In the genomic region with DNA sequence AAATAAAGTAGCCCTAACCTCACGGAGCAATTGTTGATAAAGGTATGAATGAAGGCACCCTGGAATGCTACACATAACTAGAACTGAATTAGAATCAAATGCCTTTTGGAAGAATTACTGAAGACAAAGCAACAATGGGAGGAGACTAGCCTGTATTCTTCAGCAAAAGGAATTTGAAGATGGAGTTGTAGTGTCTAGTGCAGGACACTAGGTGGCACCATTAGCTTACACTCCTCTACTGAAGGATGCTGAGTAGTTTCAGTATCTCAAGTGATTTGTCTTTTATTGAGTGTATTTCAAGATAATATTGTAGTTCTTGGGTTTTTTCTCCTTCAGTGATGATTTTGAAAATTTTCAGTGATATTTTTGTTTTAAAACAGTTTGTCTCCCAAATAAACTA, we compare ENCODE assay signal across 9 mouse cellular contexts.
DNase-seq lines count a peak whose midpoint lies in the region; ATAC-seq and TF ChIP-seq lines count a peak whose summit lies in the region.
"Had no signal": no experiment of that assay in that cellular context is flagged by ENCODE, and none has a peak within 500 bp of the region (broad histone marks: within the 10 kb centered on the region; RNA-seq: fewer than 3 reads in every experiment).

No protein-coding gene starts in this region.

- no peaks in the 10 kb centered on the region for H3K4me1 ChIP-seq in embryonic facial prominence, embryonic 14.5 days (ENCODE audit: control insufficient read depth, insufficient read depth, low read length)
- H3K4me1 ChIP-seq in midbrain, postnatal 0 days (ENCODE audit: insufficient read depth, low read length), result no peaks in the 10 kb centered on the region
- H3K4me1 ChIP-seq: heart, embryonic 15.5 days had no signal

- H3K36me3 ChIP-seq in embryonic facial prominence, embryonic 14.5 days (ENCODE audit: control insufficient read depth, insufficient read depth, low read length), result no peaks in the 10 kb centered on the region
- no peaks in the 10 kb centered on the region for H3K36me3 ChIP-seq in midbrain, postnatal 0 days (ENCODE audit: insufficient read depth, low read length)
- H3K36me3 ChIP-seq: heart, embryonic 15.5 days had no signal

- 36% methylated on average over 1 of the region's 1 CpGs for WGBS in embryonic facial prominence, embryonic 14.5 days
- 38% methylated on average over 1 of the region's 1 CpGs for WGBS in midbrain, postnatal 0 days

- no peaks in the 10 kb centered on the region for H3K27me3 ChIP-seq in embryonic facial prominence, embryonic 14.5 days (replicated peaks; ENCODE audit: control insufficient read depth, insufficient read depth, low read length)
- no peaks in the 10 kb centered on the region for H3K27me3 ChIP-seq in midbrain, postnatal 0 days (ENCODE audit: insufficient read depth, low read length)
- H3K27me3 ChIP-seq: heart, embryonic 15.5 days had no signal

- no peak overlapping the region for H3K27ac ChIP-seq in embryonic facial prominence, embryonic 14.5 days (replicated peaks; ENCODE audit: low read depth, low read length)
- H3K27ac ChIP-seq in midbrain, postnatal 0 days (ENCODE audit: low read depth, low read length), result no peak overlapping the region
- H3K27ac ChIP-seq: heart, embryonic 15.5 days had no signal

- DNase-seq in 3134 (ENCODE audit: extremely low read depth, insufficient read length, low spot score), result peak; percentile 15
- peak; percentile 84 for DNase-seq in CD4-positive, CD25-positive, alpha-beta regulatory T cell, adult 2 months (ENCODE audit: low read depth, low spot score)
- peak; percentile 96 for DNase-seq in brain, embryonic 14.5 days (ENCODE audit: low read depth)
- DNase-seq in embryonic facial prominence, embryonic 14.5 days (ENCODE audit: low spot score), result peak; percentile 83
- peak; percentile 42 to 83 for DNase-seq in left cerebral cortex, adult 9 months (ENCODE audit: low spot score in 2 of 2)
- peak; percentile 87 for DNase-seq in midbrain, postnatal 0 days (ENCODE audit: low spot score)
- DNase-seq in thymus, postnatal 10 days (ENCODE audit: low spot score in 2 of 2), result peak; percentile 24 to 65

- TF ChIP-seq POLR2A in brain, embryonic 14.5 days (IDR thresholded peaks at IDR 0.05; ENCODE audit: borderline replicate concordance, extremely low read depth, insufficient read depth, insufficient read length, poor library complexity, severe bottlenecking), result no peak

- no peaks in the 10 kb centered on the region for H3K9me3 ChIP-seq in embryonic facial prominence, embryonic 14.5 days (ENCODE audit: control insufficient read depth, low read length)
- H3K9me3 ChIP-seq in midbrain, postnatal 0 days (ENCODE audit: low read length), result no peaks in the 10 kb centered on the region
- H3K9me3 ChIP-seq: heart, embryonic 15.5 days had no signal

- 0 out of 2 replicates have a peak, but pooled peaks have one; percentile 44 for ATAC-seq in embryonic facial prominence, embryonic 14.5 days (ENCODE audit: low read depth)
- peak; percentile 69 to 73 for ATAC-seq in hematopoietic stem cell, adult 5-6 weeks (replicated peaks in 1 of 2; ENCODE audit: insufficient read depth in 1 of 2, low FRiP score in 2 of 2, low TSS enrichment in 1 of 2, low read depth in 1 of 2, poor library complexity in 2 of 2, severe bottlenecking in 2 of 2)
- ATAC-seq in midbrain, postnatal 0 days (ENCODE audit: low FRiP score), result no peak

- no peak overlapping the region for H3K9ac ChIP-seq in embryonic facial prominence, embryonic 14.5 days (ENCODE audit: low read depth, low read length)
- no peak overlapping the region for H3K9ac ChIP-seq in midbrain, postnatal 0 days (replicated peaks; ENCODE audit: low read length, poor library complexity, severe bottlenecking)
- H3K9ac ChIP-seq: heart, embryonic 15.5 days had no signal

- TF ChIP-seq CTCF in brain, embryonic 14.5 days (IDR thresholded peaks at IDR 0.05; ENCODE audit: borderline replicate concordance, extremely low read depth, insufficient read depth, insufficient read length), result peak; percentile 79
- peak; percentile 97 for TF ChIP-seq CTCF in midbrain, postnatal 0 days (IDR thresholded peaks at IDR 0.05)

- no peak overlapping the region for H3K4me3 ChIP-seq in embryonic facial prominence, embryonic 14.5 days (ENCODE audit: low read depth, low read length)
- no peak overlapping the region for H3K4me3 ChIP-seq in midbrain, postnatal 0 days (ENCODE audit: low read depth, low read length)
- H3K4me3 ChIP-seq: heart, embryonic 15.5 days had no signal

- no peak overlapping the region for H3K4me2 ChIP-seq in embryonic facial prominence, embryonic 14.5 days (ENCODE audit: low read depth, low read length)
- H3K4me2 ChIP-seq in midbrain, postnatal 0 days (ENCODE audit: low read depth, low read length, poor library complexity, severe bottlenecking), result no peak overlapping the region
- H3K4me2 ChIP-seq: heart, embryonic 15.5 days had no signal

Comparison
In these comparisons a context has a peak if more than half of its experiments do, and no peak if none do; other contexts are left out.
1. DNase-seq: peak in every context shown above with its lines; median percentile 96 in brain, embryonic 14.5 days; 87 in midbrain, postnatal 0 days; 84 in CD4-positive, CD25-positive, alpha-beta regulatory T cell, adult 2 months; 83 in embryonic facial prominence, embryonic 14.5 days; 62 in left cerebral cortex, adult 9 months; 44 in thymus, postnatal 10 days; 15 in 3134.